ENCODE assay signal across 18 mouse cellular contexts in the genomic region with DNA sequence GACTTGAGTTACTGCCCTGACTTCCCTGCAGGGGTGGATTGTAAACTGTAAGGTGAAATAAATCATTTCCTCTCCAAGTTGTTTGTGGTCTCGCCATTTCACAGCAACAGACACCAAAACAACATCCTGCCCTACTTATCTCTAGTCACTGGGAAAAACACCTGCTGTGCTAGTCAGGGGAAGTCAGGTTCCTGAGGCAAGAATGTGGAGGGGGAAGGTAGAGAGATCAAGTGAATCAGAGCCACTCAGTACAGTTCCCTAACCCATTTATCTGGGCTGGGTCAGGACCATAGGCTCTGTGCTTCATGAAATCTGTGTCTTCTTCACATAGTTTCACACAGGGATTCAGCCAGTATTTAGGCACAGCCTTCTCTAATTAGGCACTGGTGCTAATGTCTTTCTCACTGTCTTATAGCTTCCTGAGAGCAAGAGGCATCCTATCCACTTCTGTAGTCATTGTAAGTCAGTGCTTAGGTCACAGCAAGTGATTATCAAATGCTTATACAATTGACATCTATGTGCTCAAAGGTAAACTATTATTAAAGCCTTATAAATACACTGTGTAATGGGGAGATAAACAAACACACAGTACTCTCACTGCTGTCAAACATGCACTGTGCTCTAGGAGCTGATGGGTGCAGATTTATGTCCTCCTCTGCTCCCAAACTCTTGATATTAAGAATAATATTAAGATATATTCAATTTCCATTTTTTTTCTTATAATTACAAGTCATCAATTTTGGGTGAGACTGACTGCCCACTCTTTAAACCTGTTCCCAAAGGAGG.
DNase-seq lines count a peak whose midpoint lies in the region; ATAC-seq lines count a peak whose summit lies in the region.
"Had no signal": no experiment of that assay in that cellular context is flagged by ENCODE, and none has a peak within 500 bp of the region (broad histone marks: within the 10 kb centered on the region; RNA-seq: fewer than 3 reads in every experiment).

No protein-coding gene starts in this region.

- WGBS in forebrain, embryonic 11.5 days, result 76% methylated on average over 1 of the region's 1 CpGs
- 78% methylated on average over 1 of the region's 1 CpGs for WGBS in forebrain, embryonic 16.5 days
- 63% methylated on average over 1 of the region's 1 CpGs for WGBS in midbrain, embryonic 13.5 days
- 50% methylated on average over 1 of the region's 1 CpGs for WGBS in midbrain, embryonic 16.5 days
- WGBS in hindbrain, embryonic 15.5 days, result 59% methylated on average over 1 of the region's 1 CpGs

- H3K27ac ChIP-seq in forebrain, embryonic 11.5 days (ENCODE audit: low read depth, low read length), result no peak overlapping the region
- no peak overlapping the region for H3K27ac ChIP-seq in forebrain, embryonic 16.5 days (ENCODE audit: low read length)
- H3K27ac ChIP-seq in midbrain, embryonic 13.5 days, result no peak overlapping the region
- H3K27ac ChIP-seq in midbrain, embryonic 16.5 days (ENCODE audit: low read length), result no peak overlapping the region
- H3K27ac ChIP-seq in hindbrain, embryonic 15.5 days (replicated peaks), result no peak overlapping the region
- H3K27ac ChIP-seq: heart, adult 2 months; midbrain, embryonic 15.5 days had no signal

- H3K9ac ChIP-seq in forebrain, embryonic 11.5 days (ENCODE audit: low read length), result no peak overlapping the region
- H3K9ac ChIP-seq in forebrain, embryonic 16.5 days (replicated peaks; ENCODE audit: low read depth, low read length), result no peak overlapping the region
- no peak overlapping the region for H3K9ac ChIP-seq in midbrain, embryonic 13.5 days (replicated peaks)
- H3K9ac ChIP-seq in midbrain, embryonic 16.5 days (ENCODE audit: low read depth, low read length), result no peak overlapping the region
- H3K9ac ChIP-seq in hindbrain, embryonic 15.5 days, result no peak overlapping the region
- H3K9ac ChIP-seq: midbrain, embryonic 15.5 days had no signal

- no peak for DNase-seq in forebrain, embryonic 11.5 days (ENCODE audit: low spot score)
- peak; percentile 52 for DNase-seq in thymus, postnatal 14 days
- no peak for DNase-seq in layer of hippocampus, postnatal 14 days (ENCODE audit: low spot score in 2 of 2)
- no peak for DNase-seq in adrenal gland, postnatal 10 days
- DNase-seq: adrenal gland, postnatal 36 days; cerebellum, adult 2 months; gastrocnemius, postnatal 14 days; heart, adult 2 months; kidney, postnatal 4 days; liver; lung, adult 18-20 months; lung, postnatal 36 days; right cerebral cortex, adult 18-20 months had no signal

- H3K4me1 ChIP-seq in forebrain, embryonic 11.5 days (replicated peaks; ENCODE audit: control insufficient read depth, insufficient read depth, low read length), result no peaks in the 10 kb centered on the region
- no peaks in the 10 kb centered on the region for H3K4me1 ChIP-seq in forebrain, embryonic 16.5 days (replicated peaks; ENCODE audit: control insufficient read depth, insufficient read depth, low read length)
- H3K4me1 ChIP-seq in midbrain, embryonic 13.5 days (replicated peaks), result no peaks in the 10 kb centered on the region
- H3K4me1 ChIP-seq in midbrain, embryonic 16.5 days (ENCODE audit: control insufficient read depth, insufficient read depth, low read length), result no peaks in the 10 kb centered on the region
- H3K4me1 ChIP-seq in hindbrain, embryonic 15.5 days (replicated peaks), result no peaks in the 10 kb centered on the region
- H3K4me1 ChIP-seq: midbrain, embryonic 15.5 days had no signal

- ATAC-seq in forebrain, embryonic 11.5 days (replicated peaks; ENCODE audit: low FRiP score), result peak; percentile 33; the same call in 1 of the 2 replicates
- no peak; the same call in 1 of the 2 replicates for ATAC-seq in forebrain, embryonic 16.5 days
- peak; percentile 70 for ATAC-seq in midbrain, embryonic 13.5 days
- no peak for ATAC-seq in midbrain, embryonic 16.5 days
- ATAC-seq in hindbrain, embryonic 15.5 days (ENCODE audit: low FRiP score, low read depth), result peak; percentile 34; the same call in 1 of the 2 replicates
- ATAC-seq: midbrain, embryonic 15.5 days had no signal

- no peaks in the 10 kb centered on the region for H3K27me3 ChIP-seq in forebrain, embryonic 11.5 days (ENCODE audit: control insufficient read depth, insufficient read depth, low read length)
- no peaks in the 10 kb centered on the region for H3K27me3 ChIP-seq in forebrain, embryonic 16.5 days (replicated peaks; ENCODE audit: control insufficient read depth, insufficient read depth, low read length)
- H3K27me3 ChIP-seq in midbrain, embryonic 13.5 days, result no peaks in the 10 kb centered on the region
- no peaks in the 10 kb centered on the region for H3K27me3 ChIP-seq in midbrain, embryonic 16.5 days (ENCODE audit: control insufficient read depth, insufficient read depth, low read depth, low read length)
- H3K27me3 ChIP-seq in hindbrain, embryonic 15.5 days, result no peaks in the 10 kb centered on the region
- H3K27me3 ChIP-seq: midbrain, embryonic 15.5 days had no signal

- no peak overlapping the region for H3K4me2 ChIP-seq in forebrain, embryonic 11.5 days (ENCODE audit: low read depth, low read length, severe bottlenecking)
- no peak overlapping the region for H3K4me2 ChIP-seq in forebrain, embryonic 16.5 days (ENCODE audit: low read length)
- H3K4me2 ChIP-seq in midbrain, embryonic 13.5 days (replicated peaks), result no peak overlapping the region
- H3K4me2 ChIP-seq in midbrain, embryonic 16.5 days (ENCODE audit: low read length), result no peak overlapping the region
- H3K4me2 ChIP-seq in hindbrain, embryonic 15.5 days, result no peak overlapping the region
- H3K4me2 ChIP-seq: midbrain, embryonic 15.5 days had no signal

- H3K4me3 ChIP-seq in forebrain, embryonic 11.5 days (ENCODE audit: low read depth, low read length), result no peak overlapping the region
- no peak overlapping the region for H3K4me3 ChIP-seq in forebrain, embryonic 16.5 days (replicated peaks; ENCODE audit: low read length)
- H3K4me3 ChIP-seq in midbrain, embryonic 13.5 days (replicated peaks), result no peak overlapping the region
- H3K4me3 ChIP-seq in midbrain, embryonic 16.5 days (ENCODE audit: low read depth, low read length), result no peak overlapping the region
- H3K4me3 ChIP-seq in hindbrain, embryonic 15.5 days, result no peak overlapping the region
- H3K4me3 ChIP-seq: heart, adult 2 months; midbrain, embryonic 15.5 days had no signal

- no peaks in the 10 kb centered on the region for H3K36me3 ChIP-seq in forebrain, embryonic 11.5 days (ENCODE audit: control insufficient read depth, insufficient read depth, low read length)
- H3K36me3 ChIP-seq in forebrain, embryonic 16.5 days (ENCODE audit: control insufficient read depth, insufficient read depth), result no peaks in the 10 kb centered on the region
- no peaks in the 10 kb centered on the region for H3K36me3 ChIP-seq in midbrain, embryonic 13.5 days
- H3K36me3 ChIP-seq in midbrain, embryonic 16.5 days (ENCODE audit: control insufficient read depth, insufficient read depth, low read length), result no peaks in the 10 kb centered on the region
- no peaks in the 10 kb centered on the region for H3K36me3 ChIP-seq in hindbrain, embryonic 15.5 days
- H3K36me3 ChIP-seq: midbrain, embryonic 15.5 days had no signal

- no peaks in the 10 kb centered on the region for H3K9me3 ChIP-seq in forebrain, embryonic 11.5 days (ENCODE audit: control insufficient read depth, low read length)
- H3K9me3 ChIP-seq in forebrain, embryonic 16.5 days (ENCODE audit: control insufficient read depth, low read length), result no peaks in the 10 kb centered on the region
- no peaks in the 10 kb centered on the region for H3K9me3 ChIP-seq in midbrain, embryonic 13.5 days
- no peaks in the 10 kb centered on the region for H3K9me3 ChIP-seq in midbrain, embryonic 16.5 days (replicated peaks; ENCODE audit: control insufficient read depth, low read length, poor library complexity, severe bottlenecking)
- no peaks in the 10 kb centered on the region for H3K9me3 ChIP-seq in hindbrain, embryonic 15.5 days
- H3K9me3 ChIP-seq: midbrain, embryonic 15.5 days had no signal

Comparison
In these comparisons a context has a peak if more than half of its experiments do, and no peak if none do; other contexts are left out.
1. ATAC-seq: peak in forebrain, embryonic 11.5 days (single experiment), midbrain, embryonic 13.5 days (single experiment) and hindbrain, embryonic 15.5 days (single experiment); none in forebrain, embryonic 16.5 days (single experiment) and midbrain, embryonic 16.5 days (single experiment).